Mouse (Mus musculus) testis, adult 2 months (tissue): ENCODE results near the gene Man1a2.

Experiments
- CTCF ChIP-seq: fragments of 200-500 bp; IDR thresholded peaks from 2 replicates; pipeline ENCODE4 v1.5.1; 2012; ENCODE audit warnings: low read depth, mild to moderate bottlenecking, inconsistent platforms, low read length, moderate library complexity; ENCODE audit not compliant: control insufficient read depth, insufficient read depth, insufficient replicate concordance
- POLR2A ChIP-seq: fragments of 200-500 bp; IDR thresholded peaks from 2 replicates; pipeline ENCODE4 v1.6.1; 2012; ENCODE audit warnings: low read depth, mild to moderate bottlenecking, inconsistent platforms, low read length, moderate library complexity; ENCODE audit not compliant: control insufficient read depth

GRCm38 (mm10) chr3:100533429-100533828 is 151.9 kb downstream of the Man1a2 start:
- TF ChIP-seq CTCF: no peak
- TF ChIP-seq POLR2A: no peak
